Mouse (Mus musculus) layer of hippocampus, adult 18-20 months (tissue): ENCODE data around the gene Dlg2. TPM values are rescaled to one million over a fixed set of nuclear protein-coding genes. Genes with fewer than 3 reads are reported as not detected.

Experiments used
- DNase-seq, 2 experiments: peaks; one replicate each; pipeline ENCODE4 v3.0.0; 2022; ENCODE audit warnings: low spot score in 2 of 2
- total RNA-seq, 2 experiments: library from RNA; stranded (reverse); gene quantifications; 2 replicates each; pipeline ENCODE4 v1.2.3; 2021

Gene Dlg2
- total RNA-seq, 2 experiments from 2014 or later: 224 to 230 TPM

DNA sequence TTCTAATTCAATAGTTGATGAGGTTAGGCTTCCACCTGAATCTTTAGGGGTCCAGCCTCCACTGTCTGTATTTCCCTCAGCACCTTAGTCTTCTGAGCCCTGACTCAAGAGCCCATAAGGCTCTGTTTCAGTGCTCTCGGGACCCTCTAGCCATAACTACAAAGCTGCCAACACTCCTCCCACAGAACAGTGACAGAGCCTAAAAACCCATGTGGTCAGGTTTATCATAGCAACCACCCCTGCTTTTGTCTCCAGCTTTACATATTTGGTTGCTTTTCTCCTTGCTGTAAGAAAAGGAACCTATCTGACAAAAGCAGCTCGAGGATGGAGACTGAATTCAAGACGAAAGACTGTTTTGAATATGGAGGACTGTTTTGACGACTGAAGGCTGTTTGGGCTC lies 765.2 kb downstream of the Dlg2 start:
- DNase-seq: peak in 1 of 2 experiments; percentile 41

DNA sequence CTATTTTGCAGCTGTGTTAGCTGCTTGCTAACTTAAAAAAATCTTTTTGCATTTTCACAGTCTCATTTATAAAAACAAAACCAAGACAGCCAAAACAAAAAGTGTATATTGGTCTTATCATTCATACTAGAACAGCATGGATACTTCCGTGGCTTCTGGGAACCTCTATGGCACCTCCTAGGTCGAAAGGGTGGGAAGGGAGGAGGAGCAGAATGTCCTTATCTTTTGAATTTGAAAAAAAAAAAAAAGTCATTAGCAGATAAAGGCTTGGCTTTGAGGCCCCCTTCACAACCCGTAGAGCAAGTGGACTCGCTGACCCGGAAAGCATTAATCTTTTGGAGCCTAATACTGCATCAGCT lies 785.2 kb downstream of the Dlg2 start:
- DNase-seq: no peak

DNA sequence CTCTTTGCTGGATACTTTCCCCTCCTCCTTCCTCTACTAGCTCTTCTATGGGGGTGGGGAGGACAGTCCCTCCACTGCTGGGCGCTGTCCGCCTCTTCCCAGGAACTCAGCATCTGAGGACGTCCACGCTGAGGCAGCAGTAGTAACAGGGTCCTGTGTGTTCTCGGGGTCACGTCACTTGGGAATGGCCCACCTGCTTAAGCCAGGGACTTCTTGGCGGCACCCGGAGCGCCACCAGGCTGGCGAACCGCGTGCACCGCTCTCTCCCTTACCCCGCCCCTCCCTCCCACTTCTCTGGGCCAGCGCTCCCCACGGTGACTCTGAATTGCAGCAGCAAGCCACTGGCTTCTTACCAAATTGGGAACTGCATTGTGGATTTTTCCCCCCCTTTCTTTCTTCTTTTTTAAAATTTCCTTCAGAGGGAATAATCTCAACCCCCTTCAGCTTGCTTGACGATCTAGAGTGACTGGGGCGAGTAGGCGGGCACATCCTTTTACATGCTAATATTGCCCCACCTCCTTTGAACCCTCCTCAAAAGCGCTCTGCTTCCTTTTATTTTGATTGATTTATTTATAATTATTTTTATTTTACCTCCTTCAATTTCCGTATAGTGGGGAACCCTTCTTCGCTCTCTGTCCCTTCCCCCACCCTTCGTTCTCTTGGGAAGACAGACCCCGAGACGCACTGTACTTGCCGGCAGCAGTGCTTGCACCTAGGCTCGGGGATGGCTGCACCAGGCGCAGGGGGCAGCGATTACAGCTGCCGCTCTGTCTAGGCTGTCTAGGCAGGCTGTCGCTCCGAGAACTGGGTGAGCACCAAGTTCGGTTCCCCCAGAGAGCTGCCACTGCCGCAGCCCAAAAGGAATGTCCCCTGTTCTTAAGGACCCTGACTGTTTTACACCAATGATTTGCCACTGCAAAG lies 785.8 kb downstream of the Dlg2 start:
- peak; percentile 46 to 65 for DNase-seq

DNA sequence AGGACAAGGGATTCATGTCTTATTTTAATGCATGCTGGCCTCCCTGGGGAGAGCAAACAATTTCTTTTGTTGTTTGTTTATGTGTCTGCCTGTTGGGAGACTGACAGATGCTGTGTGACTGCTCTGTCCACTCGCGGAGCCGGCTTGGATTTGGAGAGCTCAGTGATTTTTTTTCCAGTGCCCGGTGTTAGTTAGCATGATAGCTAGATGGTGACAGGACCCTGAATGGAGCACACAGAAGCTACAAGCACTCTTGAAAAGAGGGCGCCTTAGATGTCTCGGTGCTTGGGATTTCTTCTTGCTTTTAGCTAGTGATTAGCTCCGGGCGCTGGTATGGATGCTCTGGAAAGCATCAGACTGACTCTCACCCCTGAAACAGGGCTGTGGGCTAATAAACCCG lies 786.5 kb downstream of the Dlg2 start:
- peak in 1 of 2 experiments; percentile 54 for DNase-seq

DNA sequence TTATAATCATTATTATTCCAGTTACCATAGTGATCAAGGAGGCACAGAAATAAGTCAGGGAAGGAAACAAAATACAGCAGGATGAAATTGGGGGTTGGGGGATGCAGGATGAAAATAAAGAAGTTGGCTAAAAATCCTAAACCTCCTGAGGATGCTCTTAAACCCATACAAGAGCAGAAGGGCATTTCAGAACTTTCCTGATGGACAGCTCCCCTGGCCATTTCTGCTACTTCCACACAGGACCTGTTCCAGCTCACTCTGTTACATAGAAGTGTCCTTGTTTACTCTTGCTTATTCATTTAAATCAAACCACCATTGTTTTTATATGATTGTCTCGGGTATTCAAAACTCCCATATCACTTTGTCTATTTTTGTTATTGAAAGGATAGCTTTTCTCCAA lies 791.3 kb downstream of the Dlg2 start:
- DNase-seq: no peak

GRCm38 (mm10) chr7:91284167-91284566 lies 807.7 kb downstream of the Dlg2 start:
- peak; percentile 35 to 69 for DNase-seq

DNA sequence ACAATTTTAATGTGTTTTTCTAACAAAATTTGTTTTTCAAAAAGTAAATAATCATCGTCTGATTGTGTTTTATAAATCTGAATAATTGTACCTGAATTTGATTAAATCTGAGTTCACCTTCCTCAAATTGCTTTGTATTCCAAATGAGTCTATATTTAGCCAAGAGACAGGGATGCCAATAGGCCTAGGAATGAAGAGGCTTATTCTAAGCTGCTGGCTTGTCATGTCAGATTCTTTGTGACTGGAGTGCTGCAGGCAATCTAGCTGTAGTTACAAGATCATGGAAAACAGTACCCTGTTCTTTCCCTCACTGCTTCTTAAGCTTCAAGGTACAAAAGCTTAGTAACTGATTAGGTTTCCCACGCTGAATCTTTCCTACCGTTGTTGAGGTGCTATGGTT lies 811.9 kb downstream of the Dlg2 start:
- no peak for DNase-seq

- peak; percentile 32 to 78 for DNase-seq
Measured at GRCm38 (mm10) chr7:91296127-91296526, 819.7 kb downstream of the Dlg2 start.

- DNase-seq: no peak
Measured at GRCm38 (mm10) chr7:91311177-91311576, 834.7 kb downstream of the Dlg2 start.

- DNase-seq: no peak
Measured at GRCm38 (mm10) chr7:91345073-91345472, 868.6 kb downstream of the Dlg2 start.

- peak; percentile 35 to 64 for DNase-seq
Measured at GRCm38 (mm10) chr7:91369821-91370321, 893.4 kb downstream of the Dlg2 start.

DNA sequence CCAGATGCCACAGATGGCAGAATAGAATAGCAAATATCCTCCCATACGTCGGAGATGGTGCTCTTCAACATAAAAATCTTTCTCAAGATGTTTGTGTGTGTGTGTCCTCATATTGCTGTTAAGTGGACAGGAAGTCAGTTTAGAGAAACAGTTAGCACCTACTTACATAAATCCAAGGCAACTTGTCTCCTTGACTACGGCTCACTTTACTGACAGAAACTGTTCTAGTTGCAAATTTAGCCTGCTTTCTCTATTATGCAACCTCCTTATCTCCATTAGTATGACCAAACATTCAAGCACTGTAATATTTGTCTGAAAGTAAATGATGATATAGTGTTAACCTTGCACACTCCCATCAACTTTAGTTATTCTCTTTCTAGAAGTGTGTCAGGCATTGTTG lies 905.8 kb downstream of the Dlg2 start:
- no peak for DNase-seq

GRCm38 (mm10) chr7:91383873-91384272 lies 907.4 kb downstream of the Dlg2 start:
- DNase-seq: peak; percentile 35 to 55

- DNase-seq: no peak
Measured at GRCm38 (mm10) chr7:91389272-91389671, 912.8 kb downstream of the Dlg2 start.

GRCm38 (mm10) chr7:91397827-91398226 lies 921.4 kb downstream of the Dlg2 start:
- DNase-seq: no peak

DNA sequence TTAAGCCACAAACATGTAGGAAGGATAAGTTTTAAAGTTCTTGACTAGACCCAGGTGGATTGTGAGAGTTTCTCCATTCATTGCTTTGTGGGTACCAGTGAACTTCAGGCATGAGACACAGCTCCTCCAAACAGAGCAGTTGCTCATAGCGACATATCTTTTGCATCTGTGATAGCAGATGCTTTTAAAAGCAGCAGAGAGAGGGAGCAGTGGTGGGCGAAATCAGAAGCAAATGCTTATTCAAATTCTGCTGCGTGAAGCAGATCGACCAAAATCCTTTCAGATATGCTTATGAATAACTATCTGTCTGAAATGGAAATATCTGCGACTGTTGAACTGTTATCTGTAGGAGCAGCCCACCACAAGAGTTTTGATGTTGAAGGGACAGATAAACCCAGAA lies 935.6 kb downstream of the Dlg2 start:
- peak; percentile 64 to 84 for DNase-seq

- no peak for DNase-seq
Measured at GRCm38 (mm10) chr7:91414150-91414549, 937.7 kb downstream of the Dlg2 start.

GRCm38 (mm10) chr7:91414749-91415148 lies 938.3 kb downstream of the Dlg2 start:
- DNase-seq: peak; percentile 67 to 87

DNA sequence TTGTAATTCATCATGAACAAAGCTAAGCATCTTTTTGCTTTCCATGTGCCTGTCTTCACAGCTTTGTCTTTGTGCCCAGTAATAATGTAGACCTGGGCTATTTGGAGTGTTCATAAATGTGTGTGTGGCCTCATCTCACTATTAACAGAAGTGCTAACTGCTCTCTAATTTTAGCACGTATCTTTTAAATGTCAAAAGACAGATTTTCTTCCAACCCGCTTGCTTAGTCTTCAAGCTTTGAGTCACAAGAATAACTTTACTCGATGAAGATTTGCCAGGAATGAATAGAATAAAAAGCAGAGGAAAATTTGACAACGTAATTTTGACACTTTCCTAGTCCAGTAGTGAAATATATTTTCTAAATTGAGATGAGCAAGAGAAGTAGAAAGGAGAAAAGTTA lies 943.7 kb downstream of the Dlg2 start:
- no peak for DNase-seq

GRCm38 (mm10) chr7:91423784-91424183 lies 947.3 kb downstream of the Dlg2 start:
- DNase-seq: no peak

DNA sequence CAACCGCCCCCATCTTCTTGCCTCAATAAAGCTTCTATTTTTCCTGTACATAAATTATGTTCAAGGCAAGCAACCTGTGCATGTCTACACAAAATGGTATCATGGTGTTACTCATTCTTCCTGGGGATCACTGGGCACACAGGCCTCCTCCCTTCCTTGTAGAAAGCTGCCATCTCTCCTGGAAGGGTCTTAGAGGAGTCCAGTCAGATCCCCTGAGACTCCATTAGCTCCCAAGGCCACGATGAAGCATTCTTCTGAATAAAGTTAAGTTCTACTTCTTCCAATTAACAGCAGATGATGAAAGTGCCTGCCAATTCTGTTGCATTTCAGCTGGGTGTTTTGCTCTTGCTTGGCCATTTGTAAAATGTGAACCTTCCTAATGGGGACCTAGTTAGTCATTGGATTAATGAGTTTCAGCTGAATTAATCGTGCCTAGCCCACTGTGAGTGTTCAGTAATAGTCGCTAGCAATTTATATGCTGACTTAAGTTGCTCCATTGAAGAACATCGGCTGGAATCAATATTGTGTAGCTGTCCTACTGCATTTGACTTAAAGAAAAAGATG lies 953.3 kb downstream of the Dlg2 start:
- peak in 1 of 2 experiments; percentile 51 for DNase-seq

GRCm38 (mm10) chr7:91431594-91432240 lies 955.2 kb downstream of the Dlg2 start:
- DNase-seq: peak in 1 of 2 experiments; percentile 83
